Mouse (Mus musculus): ENCODE results near the gene Gadl1. TPM values are rescaled to one million over a fixed set of nuclear protein-coding genes. Genes with fewer than 3 reads are reported as not detected.

Gene Gadl1
- not detected in 2 replicates for polyA plus RNA-seq (2012; rRNA removed; ENCODE audit: low replicate concordance)

GRCm38 (mm10) chr9:115909155-115909554 is at the start of gene Gadl1:
Gene Gadl1 (plus strand): TSS chr9:115909455.

Data from duodenum, adult 2 months (tissue).